Mouse (Mus musculus): Measurements from ENCODE around the gene Hoxd3. TPM values are rescaled to one million over a fixed set of nuclear protein-coding genes. Genes with fewer than 3 reads are reported as not detected.
A peak's percentile ranks its signal among the peaks of the same experiment; 100 is the strongest.

The Hoxd3 gene
- total RNA-seq, 2 experiments from 2014 or later = not detected

DNA sequence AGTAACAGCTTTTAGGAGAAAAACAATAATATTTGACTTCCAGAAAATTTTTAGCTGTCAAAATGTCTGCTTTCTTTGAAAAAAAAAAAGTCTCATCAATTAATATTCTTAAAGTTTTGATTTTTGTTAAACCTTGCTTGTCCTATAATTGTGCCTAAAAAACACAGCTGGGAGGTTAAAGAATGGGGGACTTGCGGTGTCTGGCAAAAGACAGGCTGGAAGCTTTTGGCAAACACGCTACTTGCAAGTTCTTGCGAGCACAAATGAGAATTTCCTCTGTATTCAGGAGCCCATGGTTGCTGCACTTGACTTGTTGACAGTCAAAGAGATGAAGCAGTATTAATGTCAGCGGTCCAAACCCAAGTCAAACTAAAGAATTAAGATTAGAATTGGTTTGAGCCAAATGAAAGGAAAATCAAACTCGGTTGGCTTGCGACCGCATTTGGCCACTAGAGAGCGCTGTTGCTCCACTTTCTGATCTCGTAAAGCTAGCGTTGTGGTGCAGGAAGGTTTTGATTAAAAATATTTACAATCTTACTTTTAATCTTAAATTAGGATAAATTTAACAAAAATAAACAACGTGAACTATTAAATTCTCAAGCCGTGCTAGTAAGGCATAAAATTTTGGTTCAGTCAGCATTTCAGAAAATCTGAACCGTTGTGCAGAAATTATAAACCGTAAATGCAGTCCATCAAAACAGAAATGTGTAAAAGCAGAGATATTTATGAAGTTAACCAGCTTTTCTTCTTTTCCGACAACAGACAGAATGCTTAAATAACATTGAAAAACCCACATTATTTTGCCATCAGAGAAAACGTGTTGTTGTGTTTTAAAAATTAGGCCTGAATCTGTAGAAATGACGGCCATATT lies 9.5 kb upstream of the Hoxd3 start:
- intact Hi-C loops (cut with DNase I) = loop anchor here (1.0 to 5.0 kb wide), 7 partner anchors 45 to 888 kb away; partner anchors contain the start of gene Evx2
- DNase-seq (ENCODE audit: low spot score in 2 of 2) = peak; percentile 74 to 79

DNA sequence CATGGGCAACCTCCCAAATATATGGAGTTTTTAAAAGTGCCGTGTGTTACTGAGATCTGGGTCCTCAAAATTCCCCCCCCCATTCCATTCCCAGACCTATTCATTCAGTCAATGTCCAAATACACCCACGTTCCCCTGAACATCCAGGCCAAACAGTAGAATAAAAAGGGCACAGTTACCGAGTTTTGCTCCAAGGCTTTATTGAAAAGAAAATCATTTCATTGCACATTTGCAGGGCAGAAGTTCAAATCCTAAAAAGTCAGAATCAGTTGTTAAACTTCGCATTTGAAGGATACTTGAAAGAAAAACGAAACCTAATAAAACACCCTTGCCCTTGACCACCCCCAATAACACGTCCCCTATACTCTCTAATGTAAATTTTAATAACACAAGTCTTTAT lies 8.9 kb upstream of the Hoxd3 start:
- intact Hi-C loops (cut with DNase I) = loop anchor here (1.0 to 5.0 kb wide), 7 partner anchors 46 to 887 kb away; partner anchors contain the start of gene Evx2
- DNase-seq (ENCODE audit: low spot score in 2 of 2) = no peak

DNA sequence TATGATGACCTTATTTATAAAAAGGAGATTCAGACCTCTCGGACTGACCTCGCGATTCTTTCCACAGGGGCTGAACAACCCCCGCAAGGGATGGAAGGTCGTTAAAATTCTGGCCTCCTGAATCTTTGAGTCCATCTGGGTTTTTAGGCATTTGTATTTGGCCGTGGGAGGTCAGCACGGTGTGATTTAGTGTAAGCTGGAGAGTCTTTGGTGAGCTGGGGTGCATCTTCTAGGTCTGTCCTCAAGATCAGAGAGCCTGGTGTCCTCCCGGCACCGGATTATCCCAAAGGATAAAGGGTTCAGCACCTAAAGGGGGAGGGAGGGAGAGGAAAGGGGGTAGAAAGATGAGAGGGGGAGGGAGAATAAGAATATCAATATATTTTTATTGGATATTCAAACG lies 8.4 kb upstream of the Hoxd3 start:
- intact Hi-C loops (cut with DNase I) = loop anchor here (5.0 kb wide), 6 partner anchors 46 to 719 kb away; partner anchors contain the start of gene Evx2
- no peak for DNase-seq (ENCODE audit: low spot score in 2 of 2)

DNA sequence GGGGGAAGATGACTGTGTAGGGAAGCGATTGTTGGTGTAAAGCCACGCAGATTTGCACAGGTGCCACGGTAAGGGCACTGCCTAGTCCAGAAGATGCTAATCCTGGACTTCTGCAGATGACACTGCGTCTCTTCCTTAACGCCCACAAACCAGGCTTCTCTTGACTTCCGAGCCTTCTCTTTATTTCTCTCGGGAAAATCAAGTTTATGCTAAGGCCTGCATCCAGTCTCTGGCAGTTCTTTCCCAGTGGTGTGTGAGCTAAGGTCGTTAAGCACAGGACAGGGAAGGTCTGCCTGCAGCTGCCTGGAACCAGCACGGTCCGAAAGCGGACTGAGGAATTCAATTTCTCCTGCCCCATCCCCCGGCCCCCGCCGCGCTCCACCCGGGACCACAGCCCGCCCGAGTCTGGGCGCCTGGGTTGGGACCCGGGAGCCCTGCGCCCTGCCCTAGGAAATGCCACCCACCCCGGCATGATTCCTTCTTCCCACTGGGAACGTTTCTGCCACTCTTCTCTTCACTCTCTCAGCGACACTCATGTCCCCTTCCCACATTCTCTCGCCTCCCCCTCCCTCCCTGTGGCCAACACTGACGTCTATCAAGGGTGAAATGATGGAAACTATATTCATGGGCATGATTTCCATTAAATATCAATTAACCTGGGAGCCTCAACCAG lies 7.9 kb upstream of the Hoxd3 start:
- intact Hi-C loops (cut with DNase I) = loop anchor here (5.0 kb wide), 6 partner anchors 47 to 718 kb away; partner anchors contain the start of gene Evx2
- no peak for DNase-seq (ENCODE audit: low spot score in 2 of 2)

DNA sequence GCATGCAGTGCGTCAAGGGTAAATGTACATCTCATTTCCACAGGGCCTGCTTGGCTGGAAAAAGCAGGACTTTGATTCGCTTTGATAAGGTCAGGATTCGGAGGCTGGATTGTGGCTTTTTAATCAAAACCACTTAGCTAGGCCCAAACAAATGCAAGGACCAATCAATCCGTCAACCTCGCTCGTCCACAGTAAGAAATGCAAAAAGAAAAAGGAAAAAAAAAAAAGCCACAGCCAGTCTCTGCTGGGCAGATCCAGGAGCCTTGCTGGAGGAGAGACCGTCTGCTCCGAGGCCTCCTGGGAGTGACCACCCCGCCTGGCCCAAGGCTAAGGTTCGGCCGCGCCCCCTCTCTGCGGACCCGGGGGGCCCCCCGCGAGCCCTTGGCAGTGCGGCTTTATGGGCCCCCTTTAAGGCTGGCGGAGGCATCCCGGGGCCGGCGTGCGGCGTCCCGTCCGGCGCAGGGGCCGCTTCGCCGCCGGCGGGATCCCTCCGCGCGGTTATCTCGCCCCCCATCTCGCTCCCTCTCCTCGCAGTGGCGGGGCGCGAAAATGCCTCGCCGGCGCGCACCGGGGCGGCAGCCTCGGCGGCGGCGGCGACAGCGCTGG lies 7.2 kb upstream of the Hoxd3 start, which contains the start of gene Hoxd8:
Hoxd8 (plus strand) TSS at position 223 of the 606 bp plus-strand sequence.
- no peak for DNase-seq (ENCODE audit: low spot score in 2 of 2)
- intact Hi-C loops (cut with DNase I) = loop anchor here (5.0 kb wide), 6 partner anchors 47 to 718 kb away; partner anchors contain the start of gene Evx2

DNA sequence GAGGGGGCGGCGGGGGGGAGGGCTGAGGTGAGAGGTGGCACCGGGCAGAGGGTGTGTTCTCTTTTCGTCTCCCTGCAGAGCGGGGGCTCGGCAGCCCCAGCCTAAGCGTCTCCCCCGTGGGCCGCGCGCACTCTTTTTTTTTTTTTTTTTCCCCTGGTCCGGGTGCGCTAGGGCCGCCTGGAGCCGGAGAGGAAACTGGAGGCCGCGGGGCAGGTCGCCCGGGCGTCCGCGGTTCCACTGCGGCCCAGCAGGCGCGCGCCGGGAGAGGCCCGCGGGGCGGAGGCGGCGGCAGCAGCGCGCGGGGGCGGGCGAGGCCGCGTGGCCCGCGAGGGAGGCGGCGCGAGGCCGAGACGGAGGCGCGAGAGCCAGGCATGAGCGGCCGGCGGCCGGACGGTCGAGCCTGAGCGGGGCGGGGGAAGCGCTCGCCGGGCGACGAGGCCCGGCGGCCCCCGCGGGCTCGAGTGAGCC lies 6.7 kb upstream of the Hoxd3 start:
- intact Hi-C loops (cut with DNase I) = loop anchor here (5.0 kb wide), 6 partner anchors 48 to 717 kb away; partner anchors contain the start of gene Evx2
- DNase-seq (ENCODE audit: low spot score in 2 of 2) = no peak

DNA sequence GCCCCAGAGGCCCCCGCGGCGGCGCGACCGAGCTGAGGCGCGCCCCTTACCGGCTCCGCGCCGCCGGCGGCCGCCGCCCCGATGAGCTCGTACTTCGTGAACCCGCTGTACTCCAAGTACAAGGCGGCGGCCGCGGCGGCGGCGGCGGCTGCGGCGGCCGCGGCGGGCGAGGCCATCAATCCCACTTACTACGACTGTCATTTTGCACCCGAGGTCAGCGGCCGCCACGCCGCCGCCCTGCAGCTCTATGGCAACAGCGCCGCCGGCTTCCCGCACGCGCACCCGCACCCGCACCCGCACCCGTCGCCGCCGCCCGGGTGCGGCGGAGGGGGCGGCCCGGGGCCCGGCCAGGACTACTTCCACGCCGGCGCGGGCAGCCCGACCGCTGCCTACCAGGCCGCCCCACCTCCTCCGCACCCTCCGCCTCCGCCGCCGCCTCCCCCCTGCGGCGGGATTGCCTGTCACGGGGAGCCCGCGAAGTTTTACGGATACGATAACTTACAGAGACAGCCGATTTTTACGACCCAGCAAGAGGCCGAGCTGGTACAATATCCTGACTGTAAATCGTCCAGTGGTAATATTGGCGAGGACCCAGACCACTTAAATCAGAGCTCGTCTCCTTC lies 6.1 kb upstream of the Hoxd3 start:
- intact Hi-C loops (cut with DNase I) = no loop called here
- no peak for DNase-seq (ENCODE audit: low spot score in 2 of 2)

DNA sequence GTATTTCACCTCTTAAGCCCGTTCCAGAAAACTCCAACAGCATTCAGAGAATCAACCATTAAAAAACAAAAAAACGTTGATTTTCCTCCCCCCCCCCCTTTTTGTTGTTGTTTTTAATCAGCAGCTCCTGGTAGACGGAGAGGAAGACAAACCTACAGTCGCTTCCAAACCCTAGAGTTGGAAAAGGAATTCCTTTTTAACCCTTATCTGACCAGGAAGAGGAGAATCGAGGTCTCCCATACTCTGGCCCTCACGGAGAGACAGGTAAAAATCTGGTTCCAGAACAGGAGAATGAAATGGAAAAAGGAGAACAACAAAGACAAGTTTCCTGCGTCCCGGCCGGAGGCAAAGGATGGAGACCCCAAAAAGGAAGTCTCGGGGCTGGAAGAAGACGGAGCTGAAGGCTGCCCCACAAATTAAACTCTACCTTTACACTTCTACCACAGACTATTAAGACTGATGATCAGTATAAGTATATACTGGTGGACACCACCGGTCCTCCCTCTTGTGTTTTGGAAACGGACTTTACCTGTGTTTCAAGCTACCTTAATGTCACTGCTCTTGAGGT lies 5.2 kb upstream of the Hoxd3 start:
- intact Hi-C loops (cut with DNase I) = no loop called here
- no peak for DNase-seq (ENCODE audit: low spot score in 2 of 2)

DNA sequence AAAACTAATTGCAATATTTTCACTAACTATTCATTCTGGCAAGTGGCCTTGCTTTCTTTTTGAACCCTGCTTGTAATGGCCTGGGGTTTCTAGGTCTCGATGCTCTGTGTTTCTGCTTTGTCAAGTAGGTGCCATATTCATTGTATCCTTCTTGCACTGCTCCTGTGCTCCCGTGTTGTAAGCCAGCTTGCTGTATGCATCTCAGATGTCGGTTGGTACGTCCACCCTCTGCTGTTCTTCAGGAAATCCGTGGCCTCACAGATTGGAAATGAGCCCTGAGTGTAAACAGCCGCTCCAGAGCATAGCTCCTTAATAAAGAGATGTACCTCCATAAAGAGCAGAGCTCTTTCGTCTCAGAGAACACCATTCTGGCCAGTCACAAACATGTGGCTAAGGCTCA lies 4.1 kb upstream of the Hoxd3 start:
- no peak for DNase-seq (ENCODE audit: low spot score in 2 of 2)
- intact Hi-C loops (cut with DNase I) = no loop called here

DNA sequence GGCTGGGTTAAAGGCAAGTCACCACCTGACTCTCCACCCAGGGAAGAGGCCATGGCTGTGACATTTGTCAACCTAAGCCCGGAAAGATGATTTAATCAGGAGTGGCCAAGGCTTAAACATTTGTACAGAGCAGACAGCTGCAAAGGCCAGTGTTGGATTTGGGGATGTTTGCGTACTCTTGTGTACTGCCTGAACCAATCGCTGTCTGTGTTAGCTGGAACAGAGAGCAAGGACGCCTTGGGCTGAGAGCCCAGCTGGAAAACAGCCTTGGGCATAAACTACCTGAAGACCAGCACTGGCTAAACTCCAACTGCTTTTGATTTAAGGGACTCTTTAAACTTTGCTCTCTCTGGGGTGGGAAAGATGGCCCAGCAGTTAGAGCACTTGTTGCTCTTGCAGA lies 3.1 kb upstream of the Hoxd3 start:
- intact Hi-C loops (cut with DNase I) = no loop called here
- no peak for DNase-seq (ENCODE audit: low spot score in 2 of 2)

DNA sequence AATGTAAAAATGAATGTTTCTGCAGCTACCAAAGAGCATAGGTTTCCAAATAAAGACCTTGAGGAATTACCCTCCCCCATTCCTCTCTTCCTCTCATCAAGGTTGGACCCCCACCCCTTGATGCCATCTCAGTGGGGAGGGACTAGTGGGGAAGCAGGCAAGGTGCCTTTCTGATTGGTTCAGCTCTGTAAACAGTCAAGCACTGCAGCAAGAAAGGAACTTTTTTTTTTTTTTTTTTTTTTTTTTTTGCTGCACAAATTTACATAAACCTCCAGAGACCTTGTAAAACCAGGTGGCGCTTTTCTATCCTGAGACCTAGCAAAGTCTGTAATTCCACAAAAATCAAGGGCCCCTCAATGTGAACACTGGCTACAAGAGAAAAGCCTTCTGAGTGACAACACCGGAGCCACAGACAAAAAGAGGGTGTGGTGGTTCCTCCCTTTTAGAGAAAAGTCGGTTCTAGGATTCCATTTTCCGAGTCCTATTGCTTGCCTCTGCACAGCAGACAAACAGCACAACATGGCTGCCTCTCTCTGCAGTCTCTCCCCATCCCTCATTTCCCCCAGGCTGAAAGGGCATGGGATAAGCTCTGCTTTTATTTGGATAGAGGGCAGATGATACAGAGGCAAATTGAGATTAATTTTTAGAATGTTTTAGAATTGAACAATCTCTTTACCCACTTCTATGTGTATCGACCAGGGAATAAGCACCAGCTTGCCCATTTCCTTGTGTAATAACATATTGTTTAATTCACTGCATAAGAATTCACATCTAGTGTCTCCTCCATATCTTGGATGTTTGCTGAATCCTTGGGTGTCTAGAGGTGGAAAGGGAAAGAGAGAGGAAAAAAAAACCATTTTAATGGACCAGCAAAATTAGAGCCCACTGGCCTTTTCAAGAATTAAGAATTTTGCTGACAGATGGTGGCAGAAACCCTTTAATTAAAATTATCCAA lies 2.0 kb upstream of the Hoxd3 start:
- no peak for DNase-seq (ENCODE audit: low spot score in 2 of 2)
- intact Hi-C loops (cut with DNase I) = no loop called here

DNA sequence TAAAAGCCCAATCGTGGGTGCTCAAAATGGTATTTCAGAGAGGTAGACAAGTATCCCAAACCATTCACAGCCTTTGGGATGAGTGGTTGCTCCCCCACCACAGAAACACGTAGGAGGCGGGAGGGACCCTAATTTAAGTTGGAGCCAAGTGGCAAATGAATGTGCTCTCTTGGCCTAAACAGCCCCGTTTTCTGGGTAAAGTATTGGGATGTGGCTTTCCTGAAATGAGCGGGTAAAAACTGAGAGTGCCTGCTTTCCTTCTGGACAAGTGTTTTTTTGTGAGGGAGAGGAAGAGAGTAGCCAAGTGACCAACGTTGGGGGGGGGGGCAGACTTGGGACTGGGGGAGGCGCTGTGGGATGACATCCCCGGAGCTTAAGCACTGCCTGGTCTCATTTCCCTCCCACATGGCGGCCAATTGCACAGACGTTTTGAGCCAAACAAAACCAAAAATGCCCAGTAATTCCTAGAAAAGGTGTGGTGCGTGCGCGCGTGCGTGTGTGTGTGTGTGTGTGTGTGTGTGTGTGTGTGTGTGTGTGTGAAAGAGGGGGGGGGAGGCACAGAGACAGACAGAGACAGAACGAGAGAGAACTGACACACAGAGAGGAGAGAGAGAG lies 691 bp upstream of the Hoxd3 start:
- no peak for DNase-seq (ENCODE audit: low spot score in 2 of 2)
- intact Hi-C loops (cut with DNase I) = no loop called here

DNA sequence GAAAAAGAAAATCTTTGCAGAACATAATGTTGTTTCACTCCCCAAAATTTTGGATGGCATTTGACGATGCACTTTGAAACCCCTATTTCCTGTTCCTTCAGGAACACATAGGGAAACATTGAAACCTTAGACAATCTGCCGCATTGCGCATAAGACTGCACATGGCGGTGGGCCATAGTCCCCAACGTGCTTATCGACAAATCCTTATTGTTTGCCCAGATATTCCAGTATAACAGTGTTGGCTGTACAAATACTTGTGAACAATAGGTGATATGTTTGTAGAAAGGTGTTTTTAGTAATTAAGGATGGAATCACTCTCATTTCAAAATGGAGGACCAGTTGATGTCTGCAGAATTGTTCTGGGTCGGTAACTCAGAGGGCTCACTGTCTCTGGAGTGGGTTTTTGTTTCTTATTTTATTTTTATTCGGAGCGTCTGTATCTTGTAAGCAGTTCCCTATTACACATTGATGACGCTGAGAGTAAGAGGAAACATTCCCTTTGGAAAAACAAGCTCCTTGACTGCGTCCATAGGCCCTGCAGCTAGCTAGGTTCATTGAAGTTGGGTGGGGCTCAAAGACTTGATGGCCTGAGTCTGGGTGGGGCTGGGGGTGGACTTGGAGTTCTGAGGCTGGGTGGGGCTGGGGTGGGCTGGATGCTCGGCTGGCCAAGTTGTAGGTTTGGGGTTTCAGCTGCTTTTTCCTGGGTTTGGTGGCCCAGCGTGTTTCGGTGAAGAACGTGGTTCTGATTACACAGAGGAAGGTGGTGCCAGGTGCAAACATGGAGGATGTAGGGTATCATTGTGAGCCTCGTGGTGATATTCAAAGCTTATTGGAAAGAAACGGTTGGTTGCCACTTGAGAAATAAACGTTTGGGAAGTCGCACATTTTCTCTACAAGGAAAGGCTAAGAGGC lies 1.8 kb downstream of the Hoxd3 start:
- intact Hi-C loops (cut with DNase I) = no loop called here
- no peak for DNase-seq (ENCODE audit: low spot score in 2 of 2)

DNA sequence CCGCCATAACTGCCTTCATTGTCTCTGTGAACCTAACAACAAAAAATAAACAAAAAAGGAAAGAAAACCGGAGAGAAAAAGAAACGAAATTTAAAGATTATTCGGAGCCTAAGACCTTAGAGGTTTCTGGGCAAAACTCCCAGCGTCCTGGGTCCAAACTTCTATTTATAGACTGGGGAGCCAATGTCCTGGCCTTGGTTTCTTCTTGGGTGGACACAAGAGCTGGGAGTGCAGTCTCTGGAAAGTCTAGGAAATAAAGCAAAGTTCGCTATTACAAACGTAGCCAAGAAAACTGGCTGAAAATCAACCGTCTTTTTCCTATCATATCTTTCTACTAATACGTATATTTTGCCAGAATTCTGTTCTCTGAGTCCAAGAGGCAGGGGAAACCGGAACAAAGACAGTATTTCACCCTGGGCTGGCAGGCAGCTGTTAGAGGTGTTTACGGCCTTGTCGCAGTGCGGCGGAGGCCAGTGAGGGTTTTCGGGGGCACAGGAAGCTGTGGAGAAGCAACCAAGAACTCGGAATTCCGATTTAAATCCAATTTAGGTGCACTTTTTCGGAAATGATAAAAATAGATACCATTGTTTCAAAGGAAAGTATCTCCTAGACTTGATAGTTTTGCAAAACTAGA lies 2.5 kb downstream of the Hoxd3 start:
- intact Hi-C loops (cut with DNase I) = no loop called here
- DNase-seq (ENCODE audit: low spot score in 2 of 2) = no peak

DNA sequence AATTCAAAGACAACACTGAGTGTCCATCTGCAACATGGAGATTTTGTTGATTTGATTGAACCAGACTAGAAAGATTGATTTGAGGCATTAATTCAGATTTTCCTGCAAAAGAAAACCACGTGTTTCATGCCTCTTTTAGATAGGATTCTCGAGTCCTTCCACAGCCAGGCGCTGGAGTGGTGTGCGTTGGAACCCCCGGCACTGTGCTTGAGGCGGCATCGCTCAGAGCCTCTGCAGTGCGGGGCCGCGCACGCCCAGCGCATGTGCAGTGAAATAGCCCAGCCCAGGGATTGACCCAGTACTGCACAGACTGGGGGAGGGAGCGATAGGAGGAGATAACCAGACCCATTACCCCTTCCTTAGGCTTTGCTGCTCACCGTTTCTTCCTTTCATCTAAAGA lies 3.2 kb downstream of the Hoxd3 start:
- DNase-seq (ENCODE audit: low spot score in 2 of 2) = no peak
- intact Hi-C loops (cut with DNase I) = loop anchor here (1.0 to 5.0 kb wide), 3 partner anchors 249 to 597 kb away; no protein-coding TSS in a partner anchor

Measured in left cerebral cortex, postnatal 25 days (tissue).